Mouse (Mus musculus) CH12.LX (cell line): ENCODE data around the gene Hilpda. TPM values are rescaled to one million over a fixed set of nuclear protein-coding genes. Genes with fewer than 3 reads are reported as not detected.
A peak's percentile ranks its signal among the peaks of the same experiment; 100 is the strongest.

ENCODE experiments used
- DNase-seq: peaks from one replicate; pipeline ENCODE4 v3.0.0-alpha.2; 2013; ENCODE audit errors: extremely low read depth
- H3K27ac ChIP-seq: 2 replicates; pipeline ENCODE4 v1.5.1; 2012; ENCODE audit warnings: low read depth, mild to moderate bottlenecking, control low read depth, moderate library complexity; ENCODE audit not compliant: insufficient read depth
- H3K27me3 ChIP-seq: replicated peaks from 2 replicates; pipeline ENCODE3; 2012; ENCODE audit warnings: inconsistent platforms
- H3K36me3 ChIP-seq, 2 experiments: replicated peaks in 1 of 2; 2 replicates each; pipeline versions ENCODE3 to v1.6.1; 2012; ENCODE audit warnings: inconsistent platforms in 1 of 2, low read length in 1 of 2, mild to moderate bottlenecking in 1 of 2, mixed read lengths in 1 of 2, moderate library complexity in 1 of 2; ENCODE audit not compliant: control insufficient read depth in 1 of 2, insufficient read depth in 1 of 2
- H3K4me1 ChIP-seq, 2 experiments: 2 replicates each; pipeline ENCODE4 v1.6.1; 2012; ENCODE audit warnings: inconsistent platforms in 1 of 2, moderate library complexity in 1 of 2; ENCODE audit not compliant: insufficient read depth in 2 of 2, control insufficient read depth in 1 of 2
- H3K4me2 ChIP-seq: 2 replicates; pipeline ENCODE4 v1.6.1; 2012; ENCODE audit warnings: low read depth, mild to moderate bottlenecking, control low read depth; ENCODE audit not compliant: poor library complexity, insufficient read depth, severe bottlenecking
- H3K4me3 ChIP-seq, 3 experiments: fragments of 150-350 bp in 1 of 3; sonication (generic) in 1 of 3; replicated peaks in 1 of 3; 2 replicates each; pipeline versions ENCODE3 to v1.5.1; 2011 to 2012; ENCODE audit warnings: low read depth in 2 of 3, low read length in 2 of 3, mild to moderate bottlenecking in 2 of 3, moderate library complexity in 2 of 3, control low read depth in 1 of 3, improper control_type of control experiment in 1 of 3, inconsistent platforms in 1 of 3, mixed read lengths in 1 of 3; ENCODE audit not compliant: poor library complexity in 1 of 3
- H3K79me2 ChIP-seq: replicated peaks from 2 replicates; pipeline ENCODE4 v1.6.1; 2012; ENCODE audit warnings: mild to moderate bottlenecking, moderate library complexity; ENCODE audit not compliant: control insufficient read depth, poor library complexity, insufficient read depth, severe bottlenecking; ENCODE audit errors: extremely low read depth
- H3K9ac ChIP-seq: 2 replicates; pipeline ENCODE4 v1.6.1; 2012; ENCODE audit warnings: low read depth, mild to moderate bottlenecking, control low read depth, moderate library complexity; ENCODE audit not compliant: insufficient read depth
- H3K9me3 ChIP-seq: replicated peaks from 2 replicates; pipeline ENCODE3; 2012; ENCODE audit warnings: low read length, inconsistent platforms, mixed read lengths
- CHD1 ChIP-seq: IDR thresholded peaks from 2 replicates; pipeline ENCODE4 v1.6.1; 2012; ENCODE audit warnings: low read depth, low read length, improper control_type of control experiment, inconsistent platforms
- CHD2 ChIP-seq: IDR thresholded peaks from 2 replicates; pipeline ENCODE4 v1.6.1; 2011; ENCODE audit warnings: low read length, improper control_type of control experiment
- E2F4 ChIP-seq: IDR thresholded peaks from 2 replicates; pipeline ENCODE4 v1.6.1; 2011; ENCODE audit warnings: low read depth, low read length, improper control_type of control experiment; ENCODE audit not compliant: insufficient replicate concordance
- EP300 ChIP-seq: IDR thresholded peaks from 2 replicates; pipeline ENCODE4 v1.6.1; 2011; ENCODE audit warnings: low read length, improper control_type of control experiment
- JUND ChIP-seq: conservative IDR thresholded peaks from 2 replicates; pipeline ENCODE4 v1.6.1; 2011; ENCODE audit warnings: low read depth, low read length, improper control_type of control experiment
- MAFK ChIP-seq: IDR thresholded peaks from 2 replicates; pipeline ENCODE4 v1.6.1; 2011; ENCODE audit warnings: low read length, improper control_type of control experiment; ENCODE audit not compliant: insufficient replicate concordance
- MAZ ChIP-seq: IDR thresholded peaks from 2 replicates; pipeline ENCODE4 v1.6.1; 2012; ENCODE audit warnings: low read depth, mild to moderate bottlenecking, inconsistent platforms, low read length, improper control_type of control experiment, moderate library complexity
- MEF2A ChIP-seq: IDR thresholded peaks from 2 replicates; pipeline ENCODE4 v1.6.1; 2014; ENCODE audit warnings: low read depth, mild to moderate bottlenecking, inconsistent platforms, low read length, improper control_type of control experiment, borderline replicate concordance
- MXI1 ChIP-seq: IDR thresholded peaks from 2 replicates; pipeline ENCODE4 v1.6.1; 2011; ENCODE audit warnings: mild to moderate bottlenecking, low read depth, low read length, improper control_type of control experiment
- PAX5 ChIP-seq: IDR thresholded peaks from 2 replicates; pipeline ENCODE4 v1.6.1; 2012; ENCODE audit warnings: low read length, inconsistent platforms, mixed read lengths
- POLR2A ChIP-seq: IDR thresholded peaks from 2 replicates; pipeline ENCODE4 v1.6.1; 2011; ENCODE audit warnings: low read depth, mild to moderate bottlenecking, improper control_type of control experiment, low read length
- RAD21 ChIP-seq: IDR thresholded peaks from 2 replicates; pipeline ENCODE4 v1.6.1; 2011; ENCODE audit warnings: low read depth, mild to moderate bottlenecking, low read length, improper control_type of control experiment, moderate library complexity
- SIN3A ChIP-seq: IDR thresholded peaks from 2 replicates; pipeline ENCODE4 v1.6.1; 2012; ENCODE audit warnings: low read length, improper control_type of control experiment, inconsistent platforms
- TBP ChIP-seq: conservative IDR thresholded peaks from 2 replicates; pipeline ENCODE4 v1.6.1; 2011; ENCODE audit warnings: low read depth, low read length, improper control_type of control experiment
- UBTF ChIP-seq: IDR thresholded peaks from 2 replicates; pipeline ENCODE4 v1.6.1; 2012; ENCODE audit warnings: low read depth, mild to moderate bottlenecking, inconsistent platforms, low read length, improper control_type of control experiment, moderate library complexity
- USF1 ChIP-seq: IDR thresholded peaks from 2 replicates; pipeline ENCODE4 v1.6.1; 2014; ENCODE audit warnings: low read depth, mild to moderate bottlenecking, inconsistent platforms, low read length, improper control_type of control experiment
- ZNF384 ChIP-seq: IDR thresholded peaks from 2 replicates; pipeline ENCODE4 v1.6.1; 2012; ENCODE audit warnings: low read depth, low read length, improper control_type of control experiment, inconsistent platforms
- dilution Hi-C: fragments of 300-500 bp; cut with MboI; formaldehyde crosslinking; loops from 2 replicates; pipeline ENCODE4 v1.14.3; 2020; ENCODE audit warnings: low sequenced_read_pairs; ENCODE audit not compliant: extremely low pct_unique_long_range_greater_than_20kb, extremely low pct_ligation_motif_present
- in situ Hi-C: fragments of 300-500 bp; cut with MboI; formaldehyde crosslinking; loops from 3 replicates; pipeline ENCODE4 v1.14.3; 2019; ENCODE audit warnings: low sequenced_read_pairs, low pct_ligation_motif_present, low pct_unique_long_range_greater_than_20kb, mixed read lengths
- polyA plus RNA-seq: library from polyadenylated mRNA; unstranded; fragments of >175 nt; gene quantifications from 2 replicates; pipeline ENCODE4 v1.2.1, GENCODE M21; 2012; ENCODE audit warnings: low read depth; ENCODE audit not compliant: insufficient read length
- total RNA-seq, 2 experiments: library from RNA; depleted of rRNA; stranded (reverse); fragments of 300-350 nt in 1 of 2; fragments of >200 nt in 1 of 2; gene quantifications; 2 replicates each; pipeline ENCODE4 v1.2.3; 2012 to 2014

Gene Hilpda
- total and polyA plus RNA-seq, 3 experiments = 11.1 to 52.3 (median 23.7) TPM

DNA sequence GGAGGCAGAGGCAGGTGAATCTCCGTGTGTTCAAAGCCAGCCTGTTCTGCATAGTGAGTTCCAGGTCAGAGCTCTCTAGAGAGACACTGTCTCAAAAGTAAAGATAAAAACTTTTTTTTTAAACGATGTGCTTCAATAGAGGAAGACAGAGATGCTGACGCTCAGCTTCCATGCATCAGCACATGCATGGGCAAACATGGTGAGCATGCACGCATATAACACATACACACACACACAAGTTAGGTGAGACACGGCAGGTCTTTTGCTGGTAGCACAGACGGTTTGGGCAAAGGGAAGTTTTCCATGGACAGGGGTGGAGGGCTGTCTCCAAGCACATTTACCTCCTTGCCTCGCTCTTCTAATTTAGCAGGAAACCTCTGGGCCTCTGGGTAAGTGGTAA, 49.9 kb downstream of the Hilpda start:
- Histone ChIP-seq H3K9me3 (peaks cover 3% of the 10 kb centered on the region), H3K4me2 (no peak overlapping the region), H3K4me3 (no peak overlapping the region), H3K27ac (no peak overlapping the region), H3K4me1 (peaks cover 6 to 11% of the 10 kb centered on the region in 2 experiments), H3K27me3 (peaks cover 69% of the 10 kb centered on the region), H3K9ac (no peak overlapping the region), H3K79me2 (no peaks in the 10 kb centered on the region), H3K36me3 (no peaks in the 10 kb centered on the region)
- in situ Hi-C loops = no loop called here
- TF ChIP-seq ZNF384 (no peak), JUND (no peak), USF1 (no peak), TBP (peak; percentile 69; the same call in 1 of the 2 replicates), MXI1 (no peak), SIN3A (no peak), RAD21 (no peak)
- DNase-seq = no peak
- dilution Hi-C loops = no loop called here

DNA sequence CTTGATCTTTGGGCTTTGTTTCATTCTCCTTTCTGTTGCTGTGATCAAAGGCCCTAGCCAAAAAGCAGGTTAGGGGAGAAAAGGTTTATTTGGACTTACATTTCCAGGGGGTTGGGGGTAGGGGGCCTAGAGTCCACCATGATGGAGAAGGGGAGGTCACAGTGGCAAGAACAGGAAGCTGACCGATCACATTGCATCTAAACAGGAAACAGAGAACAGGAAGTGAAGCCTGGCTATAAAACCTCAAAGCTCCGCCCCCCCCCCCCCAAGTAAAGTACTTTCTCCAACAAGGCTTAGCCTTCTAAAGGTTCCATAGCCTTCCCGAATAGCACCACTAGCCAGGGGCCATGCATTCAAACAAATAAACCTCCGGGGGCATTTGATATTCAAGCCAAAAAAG, 50.4 kb downstream of the Hilpda start:
- Histone ChIP-seq H3K4me3 (no peak overlapping the region), H3K36me3 (no peaks in the 10 kb centered on the region), H3K79me2 (no peaks in the 10 kb centered on the region)
- TF ChIP-seq JUND = no peak
- no peak for TF ChIP-seq RAD21
- no peak for TF ChIP-seq SIN3A
- TF ChIP-seq PAX5 = no peak
- no peak for TF ChIP-seq EP300
- TF ChIP-seq MAFK = no peak
- TF ChIP-seq UBTF = no peak
- no peak for TF ChIP-seq POLR2A
- TF ChIP-seq TBP = no peak
- TF ChIP-seq CHD2 = no peak
- no peak for TF ChIP-seq MEF2A
- TF ChIP-seq MAZ = no peak
- no peak for TF ChIP-seq CHD1
- TF ChIP-seq E2F4 = no peak
- no peak for TF ChIP-seq ZNF384
- TF ChIP-seq, all 38 proteins: peak for 0
- dilution Hi-C loops (no loop called here), in situ Hi-C loops (no loop called here)
- Histone ChIP-seq H3K27ac (no peak overlapping the region), H3K4me2 (0 out of 2 replicates have a peak overlapping the region, but pooled peaks have one; percentile 15), H3K27me3 (peaks cover 71% of the 10 kb centered on the region), H3K4me1 (peaks cover 6 to 11% of the 10 kb centered on the region in 2 experiments), H3K9ac (no peak overlapping the region), H3K9me3 (peaks cover 3% of the 10 kb centered on the region)
- no peak for DNase-seq

Other genes with a start within 250 kb of the Hilpda start
- not detected in 2 replicates for gene Lep, start 212.3 kb upstream of the Hilpda start, total RNA-seq (2012; rRNA removed)
- not detected in 2 replicates for gene Lep, start 212.3 kb upstream of the Hilpda start, total RNA-seq (2014; rRNA removed)
- gene Lep, start 212.3 kb upstream of the Hilpda start, polyA plus RNA-seq = not detected in 2 replicates
- gene Rbm28, start 107.5 kb upstream of the Hilpda start, total RNA-seq (2012; rRNA removed) = 37.6 and 46.7 TPM in 2 replicates
- 56.2 and 63.9 TPM in 2 replicates for gene Rbm28, start 107.5 kb upstream of the Hilpda start, total RNA-seq (2014; rRNA removed)
- gene Rbm28, start 107.5 kb upstream of the Hilpda start, polyA plus RNA-seq = 103 and 109 TPM in 2 replicates
- not detected in 2 replicates for gene Prrt4, start 92.9 kb upstream of the Hilpda start, total RNA-seq (2012; rRNA removed)
- gene Prrt4, start 92.9 kb upstream of the Hilpda start, total RNA-seq (2014; rRNA removed) = not detected in 2 replicates
- gene Prrt4, start 92.9 kb upstream of the Hilpda start, polyA plus RNA-seq = not detected in 2 replicates
- gene Impdh1, start 56.1 kb upstream of the Hilpda start, total RNA-seq (2012; rRNA removed) = 14.9 and 17.3 TPM in 2 replicates
- 2.5 and 3.1 TPM in 2 replicates for gene Impdh1, start 56.1 kb upstream of the Hilpda start, total RNA-seq (2014; rRNA removed)
- 19.6 and 21.6 TPM in 2 replicates for gene Impdh1, start 56.1 kb upstream of the Hilpda start, polyA plus RNA-seq
- 0.29 and 0.30 TPM in 2 replicates for gene Fam71f2, start 7.1 kb downstream of the Hilpda start, total RNA-seq (2012; rRNA removed)
- 0.34 TPM in 1 of 2 replicates, not detected in the other for gene Fam71f2, start 7.1 kb downstream of the Hilpda start, total RNA-seq (2014; rRNA removed)
- gene Fam71f2, start 7.1 kb downstream of the Hilpda start, polyA plus RNA-seq = 0.23 TPM in 1 of 2 replicates, not detected in the other
- gene Fam71f1, start 46.7 kb downstream of the Hilpda start, total RNA-seq (2012; rRNA removed) = not detected in 2 replicates
- not detected in 2 replicates for gene Fam71f1, start 46.7 kb downstream of the Hilpda start, total RNA-seq (2014; rRNA removed)
- not detected in 2 replicates for gene Fam71f1, start 46.7 kb downstream of the Hilpda start, polyA plus RNA-seq
- gene Calu, start 75.6 kb downstream of the Hilpda start, total RNA-seq (2012; rRNA removed) = 107 and 125 TPM in 2 replicates
- gene Calu, start 75.6 kb downstream of the Hilpda start, total RNA-seq (2014; rRNA removed) = 161 and 166 TPM in 2 replicates
- gene Calu, start 75.6 kb downstream of the Hilpda start, polyA plus RNA-seq = 112 and 128 TPM in 2 replicates
- gene Opn1sw, start 116.0 kb downstream of the Hilpda start, total RNA-seq (2012; rRNA removed) = 0.13 TPM in 1 of 2 replicates, not detected in the other
- gene Opn1sw, start 116.0 kb downstream of the Hilpda start, total RNA-seq (2014; rRNA removed) = not detected in 2 replicates
- gene Opn1sw, start 116.0 kb downstream of the Hilpda start, polyA plus RNA-seq = not detected in 2 replicates
- gene Ccdc136, start 123.8 kb downstream of the Hilpda start, total RNA-seq (2012; rRNA removed) = 1.2 and 4.3 TPM in 2 replicates
- gene Ccdc136, start 123.8 kb downstream of the Hilpda start, total RNA-seq (2014; rRNA removed) = 0.28 and 0.64 TPM in 2 replicates
- gene Ccdc136, start 123.8 kb downstream of the Hilpda start, polyA plus RNA-seq = 2.4 and 2.9 TPM in 2 replicates
- gene Flnc, start 160.8 kb downstream of the Hilpda start, total RNA-seq (2012; rRNA removed) = 0.71 and 0.76 TPM in 2 replicates
- 0.22 and 0.24 TPM in 2 replicates for gene Flnc, start 160.8 kb downstream of the Hilpda start, total RNA-seq (2014; rRNA removed)
- gene Flnc, start 160.8 kb downstream of the Hilpda start, polyA plus RNA-seq = 0.56 and 0.60 TPM in 2 replicates
- gene Atp6v1f, start 195.2 kb downstream of the Hilpda start, total RNA-seq (2012; rRNA removed) = 308 and 328 TPM in 2 replicates
- 367 and 373 TPM in 2 replicates for gene Atp6v1f, start 195.2 kb downstream of the Hilpda start, total RNA-seq (2014; rRNA removed)
- gene Atp6v1f, start 195.2 kb downstream of the Hilpda start, polyA plus RNA-seq = 230 and 251 TPM in 2 replicates
- gene Atp6v1fnb, start 198.9 kb downstream of the Hilpda start, total RNA-seq (2012; rRNA removed) = 0.21 TPM in 1 of 2 replicates, not detected in the other
- not detected in 2 replicates for gene Atp6v1fnb, start 198.9 kb downstream of the Hilpda start, total RNA-seq (2014; rRNA removed)
- gene Atp6v1fnb, start 198.9 kb downstream of the Hilpda start, polyA plus RNA-seq = not detected in 2 replicates
- 0.59 and 0.64 TPM in 2 replicates for gene Kcp, start 235.5 kb downstream of the Hilpda start, total RNA-seq (2012; rRNA removed)
- not detected in 2 replicates for gene Kcp, start 235.5 kb downstream of the Hilpda start, total RNA-seq (2014; rRNA removed)
- gene Kcp, start 235.5 kb downstream of the Hilpda start, polyA plus RNA-seq = 0.49 and 0.51 TPM in 2 replicates